Mouse (Mus musculus): ENCODE data around the gene Ift57. TPM values are rescaled to one million over a fixed set of nuclear protein-coding genes. Genes with fewer than 3 reads are reported as not detected.

Ift57 gene
- total RNA-seq, 2 experiments from 2014 or later, result 52.2 to 54.3 TPM

GRCm38 (mm10) chr16:49783369-49783768 lies 84.3 kb downstream of the Ift57 start:
- DNase-seq (ENCODE audit: extremely low spot score in 1 of 2, low spot score in 2 of 2), result no peak
- intact Hi-C loops (cut with DNase I), result no loop called here

- intact Hi-C loops (cut with DNase I), result no loop called here
- no peak for DNase-seq (ENCODE audit: extremely low spot score in 1 of 2, low spot score in 2 of 2)
These were observed 87.1 kb downstream of the Ift57 start for GRCm38 (mm10) chr16:49786116-49786515.

DNA sequence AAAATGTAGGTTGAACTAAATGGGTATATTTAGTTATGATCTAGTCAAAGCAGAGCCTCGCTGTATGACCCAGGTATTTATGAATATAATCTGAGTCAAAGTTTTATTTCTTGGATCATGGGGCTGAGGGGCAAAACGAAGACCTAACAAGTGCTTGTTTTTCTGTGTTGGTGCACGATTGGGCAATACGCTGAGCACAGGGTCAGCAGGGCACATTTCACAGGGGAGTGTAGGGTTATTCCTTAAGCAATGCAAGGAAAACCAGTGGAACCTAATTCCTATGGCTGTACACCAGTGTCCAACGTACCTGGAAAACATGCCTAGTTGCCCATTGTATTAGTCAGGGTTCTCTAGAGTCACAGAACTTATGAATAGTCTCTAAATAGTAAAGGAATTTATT lies 88.7 kb downstream of the Ift57 start:
- intact Hi-C loops (cut with DNase I), result no loop called here
- DNase-seq (ENCODE audit: extremely low spot score in 1 of 2, low spot score in 2 of 2), result no peak

DNA sequence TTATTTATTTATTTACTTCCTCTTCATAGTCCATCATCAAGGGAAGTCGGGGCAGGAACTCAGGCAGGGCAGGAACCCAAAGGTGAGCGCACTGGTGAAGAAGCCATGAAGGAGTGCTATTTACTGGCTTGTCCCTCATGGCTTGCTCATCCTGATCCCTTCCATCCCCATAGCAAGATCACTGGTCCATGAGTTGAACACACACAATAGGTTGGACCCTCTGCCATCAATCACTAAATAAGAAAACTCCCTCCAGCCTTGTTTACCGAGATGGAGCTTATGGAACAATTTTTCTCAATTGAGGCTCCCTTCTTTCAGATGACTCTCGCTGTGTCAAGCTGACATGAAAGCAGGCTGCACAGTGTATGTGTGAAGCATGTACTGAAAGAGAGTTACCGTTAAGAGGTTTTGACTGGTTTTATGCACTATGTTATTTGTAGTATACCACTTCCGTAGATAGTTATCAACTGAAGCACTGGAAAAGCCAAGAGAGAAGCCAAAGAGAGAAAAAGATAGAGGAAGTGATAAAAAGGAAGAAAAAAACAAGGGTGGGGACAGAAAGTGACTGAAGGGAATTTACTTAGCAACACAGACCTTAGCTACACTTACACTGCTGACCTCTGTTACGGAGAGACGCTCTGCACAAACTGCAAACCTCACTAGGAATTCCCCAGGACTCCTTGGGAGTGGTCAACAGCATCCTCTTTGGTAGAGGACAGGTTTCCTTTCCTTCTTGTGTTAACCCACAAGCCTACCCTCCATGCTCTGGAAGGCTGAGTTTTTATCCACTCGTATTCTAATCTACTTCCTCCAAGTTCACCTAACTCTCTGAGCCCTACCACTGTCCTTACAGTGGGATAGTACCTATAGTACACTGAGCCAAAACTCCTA lies 91.8 kb downstream of the Ift57 start:
- DNase-seq (ENCODE audit: extremely low spot score in 1 of 2, low spot score in 2 of 2), result no peak
- intact Hi-C loops (cut with DNase I), result no loop called here

- DNase-seq (ENCODE audit: extremely low spot score in 1 of 2, low spot score in 2 of 2), result no peak
- intact Hi-C loops (cut with DNase I), result no loop called here
These were observed 93.4 kb downstream of the Ift57 start for GRCm38 (mm10) chr16:49792446-49792878.

- no peak for DNase-seq (ENCODE audit: extremely low spot score in 1 of 2, low spot score in 2 of 2)
- intact Hi-C loops (cut with DNase I), result no loop called here
These were observed 94.6 kb downstream of the Ift57 start for GRCm38 (mm10) chr16:49793596-49793995.

DNA sequence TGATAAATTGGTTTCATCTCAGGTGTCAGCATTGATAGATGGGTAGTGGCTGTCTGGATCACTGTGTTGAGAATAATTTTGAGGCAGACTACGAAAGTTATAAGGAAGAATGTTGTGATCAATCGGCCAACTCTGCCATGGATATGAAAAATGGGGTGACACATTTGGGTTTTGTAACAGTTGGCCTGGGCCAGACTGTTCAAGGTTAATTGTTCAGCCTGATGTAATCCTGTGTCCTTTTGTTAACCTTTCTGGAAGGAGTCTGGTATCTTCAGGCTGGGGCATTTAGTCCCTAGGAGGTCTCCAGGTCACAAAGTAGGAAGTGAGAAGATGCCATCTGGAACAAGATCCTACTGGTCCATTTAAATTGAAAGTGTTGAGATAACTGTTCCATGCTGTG lies 97.2 kb downstream of the Ift57 start:
- DNase-seq (ENCODE audit: extremely low spot score in 1 of 2, low spot score in 2 of 2), result no peak
- intact Hi-C loops (cut with DNase I), result no loop called here

- DNase-seq (ENCODE audit: extremely low spot score in 1 of 2, low spot score in 2 of 2), result no peak
- intact Hi-C loops (cut with DNase I), result no loop called here
These were observed 97.9 kb downstream of the Ift57 start for GRCm38 (mm10) chr16:49796954-49797353.

- DNase-seq (ENCODE audit: extremely low spot score in 1 of 2, low spot score in 2 of 2), result no peak
- intact Hi-C loops (cut with DNase I), result no loop called here
These were observed 99.8 kb downstream of the Ift57 start for GRCm38 (mm10) chr16:49798790-49799189.

- DNase-seq (ENCODE audit: extremely low spot score in 1 of 2, low spot score in 2 of 2), result no peak
- intact Hi-C loops (cut with DNase I), result no loop called here
These were observed 100.8 kb downstream of the Ift57 start, which contains the start of gene Cd47 for GRCm38 (mm10) chr16:49799597-49800561. Gene Cd47 (plus strand): TSS chr16:49800533.

DNA sequence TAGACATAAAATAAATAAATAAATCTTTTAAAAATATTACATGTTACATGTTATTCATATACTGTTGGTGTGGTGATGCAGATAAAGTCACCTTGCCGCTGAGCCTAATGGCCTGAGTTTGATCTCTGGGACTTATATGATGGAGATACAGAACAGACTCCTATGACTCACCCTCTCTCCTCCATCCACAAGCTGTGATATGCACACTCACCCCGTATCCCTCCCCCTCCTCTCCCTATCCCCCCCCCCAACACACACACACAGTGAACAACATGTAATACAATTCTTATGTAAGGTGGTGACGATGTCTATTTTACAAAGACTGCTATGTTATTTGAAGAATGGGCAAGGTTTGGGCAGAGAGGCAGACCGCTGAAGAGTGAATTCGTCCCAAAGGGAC lies 102.0 kb downstream of the Ift57 start:
- DNase-seq (ENCODE audit: extremely low spot score in 1 of 2, low spot score in 2 of 2), result no peak
- intact Hi-C loops (cut with DNase I), result no loop called here

- DNase-seq (ENCODE audit: extremely low spot score in 1 of 2, low spot score in 2 of 2), result no peak
- intact Hi-C loops (cut with DNase I), result no loop called here
These were observed 102.4 kb downstream of the Ift57 start for GRCm38 (mm10) chr16:49801399-49801798.

GRCm38 (mm10) chr16:49802993-49803392 lies 104.0 kb downstream of the Ift57 start:
- intact Hi-C loops (cut with DNase I), result no loop called here
- no peak for DNase-seq (ENCODE audit: extremely low spot score in 1 of 2, low spot score in 2 of 2)

GRCm38 (mm10) chr16:49803932-49804461 lies 105.0 kb downstream of the Ift57 start:
- DNase-seq (ENCODE audit: extremely low spot score in 1 of 2, low spot score in 2 of 2), result no peak
- intact Hi-C loops (cut with DNase I), result no loop called here

- intact Hi-C loops (cut with DNase I), result no loop called here
- peak in 1 of 2 experiments; percentile 7 for DNase-seq (ENCODE audit: extremely low spot score in 1 of 2, low spot score in 2 of 2)
These were observed 107.9 kb downstream of the Ift57 start for GRCm38 (mm10) chr16:49806920-49807319.

DNA sequence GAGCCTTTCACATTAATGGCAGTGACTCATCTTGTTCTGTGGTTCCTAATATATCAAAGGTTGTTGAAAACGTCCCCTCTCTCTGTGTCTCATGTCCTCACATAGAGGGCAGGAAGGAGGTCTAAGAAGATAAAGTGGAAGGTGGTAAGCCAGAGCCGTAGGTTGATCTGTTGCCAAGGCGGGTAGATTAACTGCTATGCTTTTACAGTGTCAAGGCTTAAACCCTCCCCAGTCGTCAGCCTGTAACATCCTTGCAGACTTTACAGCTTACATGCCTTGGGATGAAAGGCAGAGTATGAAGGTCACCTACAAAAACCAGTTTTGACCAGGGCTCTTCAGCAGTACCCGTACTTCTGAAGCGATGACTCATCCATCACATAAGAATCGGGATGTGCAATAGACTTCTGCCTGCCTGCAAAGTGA lies 108.4 kb downstream of the Ift57 start:
- intact Hi-C loops (cut with DNase I), result no loop called here
- DNase-seq (ENCODE audit: extremely low spot score in 1 of 2, low spot score in 2 of 2), result no peak

DNA sequence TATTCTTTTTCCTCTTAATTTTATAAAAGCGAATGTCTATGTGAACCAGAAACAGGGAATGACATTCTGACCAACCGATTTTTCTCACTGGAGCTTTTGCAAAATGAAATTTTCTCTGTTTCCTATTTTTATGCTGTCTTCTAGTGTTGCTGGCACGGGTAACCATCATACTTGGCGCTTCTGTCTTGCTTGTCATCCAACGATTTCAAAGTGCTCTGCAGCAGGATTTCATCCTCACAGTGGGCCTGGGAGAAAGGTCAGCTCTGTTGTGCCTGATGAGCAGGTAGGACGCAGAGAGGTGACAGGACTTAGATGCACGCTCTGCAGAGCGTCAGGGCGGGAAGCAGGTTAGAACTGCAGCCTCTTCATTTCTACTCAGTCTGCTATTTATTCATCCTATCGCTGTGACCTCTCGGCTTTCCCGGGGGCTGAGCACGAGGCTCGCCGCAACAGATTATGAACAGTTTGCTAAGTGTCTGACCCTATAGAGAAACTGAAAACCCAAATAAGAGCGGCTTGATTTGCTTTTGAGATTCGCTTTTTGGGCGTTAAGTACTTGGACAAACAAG lies 108.9 kb downstream of the Ift57 start:
- intact Hi-C loops (cut with DNase I), result no loop called here
- DNase-seq (ENCODE audit: extremely low spot score in 1 of 2, low spot score in 2 of 2), result peak in 1 of 2 experiments; percentile 38

GRCm38 (mm10) chr16:49811897-49812296 lies 112.9 kb downstream of the Ift57 start:
- no peak for DNase-seq (ENCODE audit: extremely low spot score in 1 of 2, low spot score in 2 of 2)
- intact Hi-C loops (cut with DNase I), result no loop called here

Measured in left cerebral cortex, postnatal 10 days (tissue).